ENCODE assay signal across 8 mouse cellular contexts in the genomic region with DNA sequence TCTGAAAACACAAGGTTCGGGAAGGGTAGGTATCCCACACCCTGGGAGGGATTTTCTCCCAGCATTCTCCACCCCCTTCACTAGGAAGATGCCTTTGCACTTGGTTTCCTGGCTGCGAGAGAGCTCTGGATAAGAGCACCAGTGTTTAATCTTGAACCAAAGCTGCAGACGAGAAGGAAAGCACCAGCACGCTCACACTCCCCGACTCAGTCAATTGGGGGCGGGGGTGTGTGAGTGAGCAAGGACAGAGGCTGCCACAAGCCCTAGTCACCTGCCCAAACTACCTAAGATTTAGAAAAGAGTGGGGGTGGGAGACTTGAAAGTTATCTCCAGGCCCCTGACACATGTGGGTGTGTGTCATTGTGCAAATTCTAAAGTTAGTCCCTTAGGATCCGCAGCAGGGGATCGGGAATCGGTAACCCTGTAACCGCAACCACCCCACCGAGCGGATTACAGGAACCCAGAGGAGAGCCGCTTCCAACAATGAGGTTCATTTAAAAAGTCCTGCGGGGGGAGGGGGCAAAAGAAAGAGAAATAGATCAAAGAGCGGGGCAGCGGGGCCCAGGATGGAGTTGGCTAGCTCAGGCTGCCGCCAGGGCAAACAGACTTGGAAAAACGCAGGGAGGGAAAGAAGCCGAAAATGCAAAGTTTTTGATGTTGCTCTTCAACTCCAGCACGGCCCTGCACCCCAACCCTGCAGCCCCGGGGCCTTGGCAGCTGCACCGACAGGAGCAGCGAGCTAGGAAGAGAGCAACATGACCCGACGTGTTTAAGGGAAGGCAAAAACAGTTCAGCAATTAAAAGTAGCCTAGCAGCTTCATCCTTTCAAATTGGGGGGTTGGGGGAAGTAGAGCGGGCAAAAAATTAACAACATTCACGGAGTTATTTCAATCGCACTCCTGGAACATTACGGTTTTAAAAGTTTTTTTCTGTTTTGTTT. TPM values are rescaled to one million over a fixed set of nuclear protein-coding genes. Genes with fewer than 3 reads are reported as not detected.
DNase-seq lines count a peak whose midpoint lies in the region; ATAC-seq and TF ChIP-seq lines count a peak whose summit lies in the region.

No protein-coding gene starts in this region.

- H3K9ac ChIP-seq in kidney, embryonic 14.5 days (ENCODE audit: low read depth, low read length): peak overlapping the region; percentile 99
- peak overlapping the region; percentile 98 for H3K9ac ChIP-seq in stomach, postnatal 0 days (ENCODE audit: low read length)

- H3K27ac ChIP-seq in bone marrow macrophage, adult 2 months (ENCODE audit: insufficient read depth, low read depth, low read length): peak overlapping the region; percentile 58
- peak overlapping the region; percentile 98 for H3K27ac ChIP-seq in kidney, embryonic 14.5 days (ENCODE audit: low read depth, low read length)
- peak overlapping the region; percentile 95 for H3K27ac ChIP-seq in stomach, postnatal 0 days (replicated peaks)

- peak overlapping the region; percentile 85 for H3K4me2 ChIP-seq in kidney, embryonic 14.5 days (replicated peaks; ENCODE audit: low read depth, low read length)
- peak overlapping the region; percentile 87 for H3K4me2 ChIP-seq in stomach, postnatal 0 days (replicated peaks; ENCODE audit: low read depth)

- TF ChIP-seq POLR2A in bone marrow macrophage, adult 2 months (IDR thresholded peaks at IDR 0.05; ENCODE audit: borderline replicate concordance, low read depth, low read length): no peak

- no peaks in the 10 kb centered on the region for H3K27me3 ChIP-seq in kidney, embryonic 14.5 days (ENCODE audit: control insufficient read depth, insufficient read depth, low read length)
- H3K27me3 ChIP-seq in stomach, postnatal 0 days (ENCODE audit: control insufficient read depth, insufficient read depth, low read length): no peaks in the 10 kb centered on the region

- peak overlapping the region; percentile 91 for H3K4me3 ChIP-seq in bone marrow macrophage, adult 2 months (ENCODE audit: insufficient read depth, low read length)
- H3K4me3 ChIP-seq in kidney, embryonic 14.5 days (ENCODE audit: low read length): peak overlapping the region; percentile 99
- peak overlapping the region; percentile 83 for H3K4me3 ChIP-seq in stomach, postnatal 0 days (ENCODE audit: low read depth, low read length)

- TF ChIP-seq EP300 in stomach, postnatal 0 days (optimal IDR thresholded peaks at IDR 0.05): no peak

- peaks cover 36% of the 10 kb centered on the region for H3K36me3 ChIP-seq in kidney, embryonic 14.5 days (ENCODE audit: control insufficient read depth, insufficient read depth, low read length)
- H3K36me3 ChIP-seq in stomach, postnatal 0 days (ENCODE audit: control insufficient read depth, insufficient read depth, low read length): peaks cover 15% of the 10 kb centered on the region

- ATAC-seq in kidney, embryonic 14.5 days (ENCODE audit: low FRiP score, low TSS enrichment): no peak
- ATAC-seq in stomach, postnatal 0 days (ENCODE audit: low FRiP score, low TSS enrichment): no peak
- no peak for ATAC-seq in megakaryocyte progenitor cell, adult 5-6 weeks (replicated peaks; ENCODE audit: poor library complexity)

- no peak for TF ChIP-seq CTCF in bone marrow macrophage, adult 2 months (IDR thresholded peaks at IDR 0.05; ENCODE audit: low read depth, low read length)
- no peak for TF ChIP-seq CTCF in stomach, postnatal 0 days (IDR thresholded peaks at IDR 0.05; ENCODE audit: low read depth)

- no peaks in the 10 kb centered on the region for H3K9me3 ChIP-seq in kidney, embryonic 14.5 days (ENCODE audit: control insufficient read depth, low read length)
- no peaks in the 10 kb centered on the region for H3K9me3 ChIP-seq in stomach, postnatal 0 days (ENCODE audit: control insufficient read depth, low read length)

- WGBS in kidney, embryonic 14.5 days: under 1% methylated on average over 29 of the region's 29 CpGs
- WGBS in stomach, postnatal 0 days: under 1% methylated on average over 29 of the region's 29 CpGs

- DNase-seq in adrenal gland, adult (ENCODE audit: inconsistent age in 2 of 2, low spot score in 1 of 2): peak; percentile 59 to 87
- no peak for DNase-seq in adrenal gland, postnatal 4 days (ENCODE audit: low spot score in 2 of 2)
- peak; percentile 56 to 59 for DNase-seq in heart, adult 9 months (ENCODE audit: low spot score in 2 of 2)
- peak; percentile 53 for DNase-seq in lung, postnatal 10 days
- DNase-seq in stomach, postnatal 0 days (ENCODE audit: low spot score): peak; percentile 58

- H3K4me1 ChIP-seq in bone marrow macrophage, adult 2 months (ENCODE audit: control insufficient read depth, insufficient read depth, low read length): peaks cover 14% of the 10 kb centered on the region
- peaks cover 3% of the 10 kb centered on the region; the same call in 1 of the 2 replicates for H3K4me1 ChIP-seq in kidney, embryonic 14.5 days (ENCODE audit: control insufficient read depth, insufficient read depth, low read length)
- H3K4me1 ChIP-seq in stomach, postnatal 0 days (replicated peaks; ENCODE audit: control insufficient read depth, insufficient read depth): 0 out of 2 replicates have a peak, but pooled peaks cover 6% of the 10 kb centered on the region

RNA-seq across cellular contexts. Expression of a gene that starts 1.4 kb away (rescaled TPM):
- total RNA-seq in adrenal gland, postnatal 4 days (2021): 100 to 1,000 TPM; 264 to 275 TPM
- polyA plus RNA-seq in bone marrow macrophage, adult 2 months (2012; ENCODE audit: insufficient read depth, insufficient read length, missing spikeins): 265 and 268 TPM in 2 replicates
- polyA plus RNA-seq in kidney, embryonic 14.5 days (2014; fragmentation: Nextera tagmentation; extraction: Ambion mirVana): 166 and 175 TPM in 2 replicates
- polyA plus RNA-seq in stomach, postnatal 0 days (2015; fragmentation: Nextera tagmentation; extraction: Ambion mirVana): 90.8 and 98.5 TPM in 2 replicates
- 8.8 and 14.1 TPM in 2 replicates for total RNA-seq in megakaryocyte progenitor cell, adult 5-6 weeks (2015)
- 1.8 and 2.6 TPM in 2 replicates for total RNA-seq in megakaryocyte progenitor cell, adult 5-6 weeks (2017)

Comparison
In these comparisons a context has a peak if more than half of its experiments do, and no peak if none do; other contexts are left out.
1. DNase-seq: peak in adrenal gland, adult (2 of 2), heart, adult 9 months (2 of 2), lung, postnatal 10 days (single experiment) and stomach, postnatal 0 days (single experiment); none in adrenal gland, postnatal 4 days (0 of 2).
2. Peak in every context shown above with its lines, with median percentiles within 50 percentile points of each other: H3K27ac ChIP-seq and H3K4me3 ChIP-seq.